Mouse (Mus musculus): Measurements from ENCODE around the gene Dapk3. TPM values are rescaled to one million over a fixed set of nuclear protein-coding genes. Genes with fewer than 3 reads are reported as not detected.
A peak's percentile ranks its signal among the peaks of the same experiment; 100 is the strongest.

The Dapk3 gene
- polyA plus RNA-seq, 1 experiment from 2014 or later: 43.3 TPM

- peaks cover 4% of the 10 kb centered on the region; the same call in 1 of the 2 replicates for H3K4me1 ChIP-seq (replicated peaks; ENCODE audit: insufficient read depth, low read length)
- peak; percentile 52 for DNase-seq (ENCODE audit: low spot score)
- H3K9ac ChIP-seq (ENCODE audit: low read depth, low read length): no peak overlapping the region
- 35% methylated on average over 4 of the region's 4 CpGs for WGBS
- no peak overlapping the region for H3K4me3 ChIP-seq (replicated peaks; ENCODE audit: low read depth, low read length)
- no peaks in the 10 kb centered on the region for H3K27me3 ChIP-seq (ENCODE audit: insufficient read depth, low read length)
- H3K9me3 ChIP-seq (replicated peaks; ENCODE audit: low read length): no peaks in the 10 kb centered on the region
- peak overlapping the region; percentile 26; the same call in 1 of the 2 replicates for H3K27ac ChIP-seq
- peaks cover 36% of the 10 kb centered on the region for H3K36me3 ChIP-seq (ENCODE audit: insufficient read depth, low read length)
- ATAC-seq (replicated peaks; ENCODE audit: low FRiP score, low read depth): no peak
- TF ChIP-seq CTCF (IDR thresholded peaks at IDR 0.05; ENCODE audit: low read depth): no peak
- no peak overlapping the region for H3K4me2 ChIP-seq (ENCODE audit: low read length)
Measured at GRCm38 (mm10) chr10:81184765-81185164, 2.0 kb downstream of the Dapk3 start.

GRCm38 (mm10) chr10:81187161-81187560, 4.4 kb downstream of the Dapk3 start:
- peaks cover 4% of the 10 kb centered on the region; the same call in 1 of the 2 replicates for H3K4me1 ChIP-seq (replicated peaks; ENCODE audit: insufficient read depth, low read length)
- H3K27me3 ChIP-seq (ENCODE audit: insufficient read depth, low read length): no peaks in the 10 kb centered on the region
- peaks cover 17% of the 10 kb centered on the region for H3K36me3 ChIP-seq (ENCODE audit: insufficient read depth, low read length)
- H3K9me3 ChIP-seq (replicated peaks; ENCODE audit: low read length): no peaks in the 10 kb centered on the region
- DNase-seq (ENCODE audit: low spot score) (no peak), ATAC-seq (replicated peaks; ENCODE audit: low FRiP score, low read depth) (no peak)
- H3K4me2 ChIP-seq (ENCODE audit: low read length): no peak overlapping the region
- no peak overlapping the region for H3K9ac ChIP-seq (ENCODE audit: low read depth, low read length)
- no peak for TF ChIP-seq CTCF (IDR thresholded peaks at IDR 0.05; ENCODE audit: low read depth)
- no peak overlapping the region for H3K4me3 ChIP-seq (replicated peaks; ENCODE audit: low read depth, low read length)
- no peak overlapping the region for H3K27ac ChIP-seq
- WGBS: 90% methylated on average over 9 of the region's 9 CpGs

- Histone ChIP-seq H3K9ac (ENCODE audit: low read depth, low read length) (no peak overlapping the region), H3K36me3 (ENCODE audit: insufficient read depth, low read length) (peaks cover 14% of the 10 kb centered on the region; the same call in 1 of the 2 replicates), H3K9me3 (replicated peaks; ENCODE audit: low read length) (no peaks in the 10 kb centered on the region), H3K4me3 (replicated peaks; ENCODE audit: low read depth, low read length) (no peak overlapping the region), H3K4me2 (ENCODE audit: low read length) (no peak overlapping the region), H3K27me3 (ENCODE audit: insufficient read depth, low read length) (0 out of 2 replicates have a peak, but pooled peaks cover 11% of the 10 kb centered on the region), H3K27ac (no peak overlapping the region), H3K4me1 (replicated peaks; ENCODE audit: insufficient read depth, low read length) (peaks cover 10% of the 10 kb centered on the region; the same call in 1 of the 2 replicates)
- TF ChIP-seq CTCF (IDR thresholded peaks at IDR 0.05; ENCODE audit: low read depth): no peak
- DNase-seq (ENCODE audit: low spot score): no peak
- no peak for ATAC-seq (replicated peaks; ENCODE audit: low FRiP score, low read depth)
- 86% methylated on average over 26 of the region's 26 CpGs for WGBS
Measured at GRCm38 (mm10) chr10:81189821-81190220, 7.0 kb downstream of the Dapk3 start.

- Histone ChIP-seq H3K9ac (ENCODE audit: low read depth, low read length) (no peak overlapping the region), H3K4me3 (replicated peaks; ENCODE audit: low read depth, low read length) (no peak overlapping the region), H3K27me3 (ENCODE audit: insufficient read depth, low read length) (0 out of 2 replicates have a peak, but pooled peaks cover 16% of the 10 kb centered on the region), H3K4me2 (ENCODE audit: low read length) (no peak overlapping the region), H3K36me3 (ENCODE audit: insufficient read depth, low read length) (0 out of 2 replicates have a peak, but pooled peaks cover 14% of the 10 kb centered on the region), H3K27ac (no peak overlapping the region), H3K9me3 (replicated peaks; ENCODE audit: low read length) (no peaks in the 10 kb centered on the region), H3K4me1 (replicated peaks; ENCODE audit: insufficient read depth, low read length) (peaks cover 8% of the 10 kb centered on the region; the same call in 1 of the 2 replicates)
- peak; percentile 64 for TF ChIP-seq CTCF (IDR thresholded peaks at IDR 0.05; ENCODE audit: low read depth)
- WGBS: 76% methylated on average over 31 of the region's 31 CpGs
- no peak for ATAC-seq (replicated peaks; ENCODE audit: low FRiP score, low read depth)
- no peak for DNase-seq (ENCODE audit: low spot score)
Measured at GRCm38 (mm10) chr10:81190236-81190911, 7.6 kb downstream of the Dapk3 start.

- peak; percentile 44; the same call in 1 of the 2 replicates for TF ChIP-seq CTCF (IDR thresholded peaks at IDR 0.05; ENCODE audit: low read depth)
- 0 out of 2 replicates have a peak, but pooled peaks cover 16% of the 10 kb centered on the region for H3K27me3 ChIP-seq (ENCODE audit: insufficient read depth, low read length)
- peaks cover 8% of the 10 kb centered on the region; the same call in 1 of the 2 replicates for H3K4me1 ChIP-seq (replicated peaks; ENCODE audit: insufficient read depth, low read length)
- H3K4me2 ChIP-seq (ENCODE audit: low read length): no peak overlapping the region
- 66% methylated on average over 6 of the region's 6 CpGs for WGBS
- 0 out of 2 replicates have a peak, but pooled peaks cover 14% of the 10 kb centered on the region for H3K36me3 ChIP-seq (ENCODE audit: insufficient read depth, low read length)
- H3K9ac ChIP-seq (ENCODE audit: low read depth, low read length): no peak overlapping the region
- ATAC-seq (replicated peaks; ENCODE audit: low FRiP score, low read depth) (peak; percentile 14; the same call in 1 of the 2 replicates), DNase-seq (ENCODE audit: low spot score) (no peak)
- H3K27ac ChIP-seq: no peak overlapping the region
- no peak overlapping the region for H3K4me3 ChIP-seq (replicated peaks; ENCODE audit: low read depth, low read length)
- H3K9me3 ChIP-seq (replicated peaks; ENCODE audit: low read length): no peaks in the 10 kb centered on the region
Measured at GRCm38 (mm10) chr10:81190912-81191321, 8.1 kb downstream of the Dapk3 start.

GRCm38 (mm10) chr10:81191342-81191982, 8.7 kb downstream of the Dapk3 start:
- peak overlapping the region; percentile 88 for H3K4me2 ChIP-seq (ENCODE audit: low read length)
- no peak overlapping the region for H3K4me3 ChIP-seq (replicated peaks; ENCODE audit: low read depth, low read length)
- 0 out of 2 replicates have a peak overlapping the region, but pooled peaks have one; percentile 87 for H3K27ac ChIP-seq
- TF ChIP-seq CTCF (IDR thresholded peaks at IDR 0.05; ENCODE audit: low read depth): no peak
- H3K4me1 ChIP-seq (replicated peaks; ENCODE audit: insufficient read depth, low read length): peaks cover 8% of the 10 kb centered on the region; the same call in 1 of the 2 replicates
- no peak overlapping the region for H3K9ac ChIP-seq (ENCODE audit: low read depth, low read length)
- H3K9me3 ChIP-seq (replicated peaks; ENCODE audit: low read length): no peaks in the 10 kb centered on the region
- 77% methylated on average over 18 of the region's 18 CpGs for WGBS
- no peak for ATAC-seq (replicated peaks; ENCODE audit: low FRiP score, low read depth)
- H3K36me3 ChIP-seq (ENCODE audit: insufficient read depth, low read length): 0 out of 2 replicates have a peak, but pooled peaks cover 14% of the 10 kb centered on the region
- 0 out of 2 replicates have a peak, but pooled peaks cover 16% of the 10 kb centered on the region for H3K27me3 ChIP-seq (ENCODE audit: insufficient read depth, low read length)
- no peak for DNase-seq (ENCODE audit: low spot score)

All from kidney, postnatal 0 days (tissue).